Mouse (Mus musculus): ENCODE data around the gene C2.
"Not testable (repeated sequence)": the region's sequence is repeated elsewhere in the genome, so short reads cannot be mapped to it uniquely, and the experiment has no call there.

C2 gene

GRCm38 (mm10) chr17:34830776-34831175 lies 67.3 kb downstream of the C2 start:
- not testable (repeated sequence) for DNase-seq

GRCm38 (mm10) chr17:34814818-34815370 lies 83.2 kb downstream of the C2 start:
- DNase-seq, result no peak

- DNase-seq, result peak in 1 of 2 experiments; percentile 37
Measured at GRCm38 (mm10) chr17:34813747-34814146, 84.3 kb downstream of the C2 start.

Measured in lung, postnatal 4 days (tissue).